Mouse (Mus musculus): ENCODE data around the gene Pam16. TPM values are rescaled to one million over a fixed set of nuclear protein-coding genes. Genes with fewer than 3 reads are reported as not detected.

Pam16 gene
- polyA plus RNA-seq, 1 experiment from 2014 or later = 86.8 TPM

DNA sequence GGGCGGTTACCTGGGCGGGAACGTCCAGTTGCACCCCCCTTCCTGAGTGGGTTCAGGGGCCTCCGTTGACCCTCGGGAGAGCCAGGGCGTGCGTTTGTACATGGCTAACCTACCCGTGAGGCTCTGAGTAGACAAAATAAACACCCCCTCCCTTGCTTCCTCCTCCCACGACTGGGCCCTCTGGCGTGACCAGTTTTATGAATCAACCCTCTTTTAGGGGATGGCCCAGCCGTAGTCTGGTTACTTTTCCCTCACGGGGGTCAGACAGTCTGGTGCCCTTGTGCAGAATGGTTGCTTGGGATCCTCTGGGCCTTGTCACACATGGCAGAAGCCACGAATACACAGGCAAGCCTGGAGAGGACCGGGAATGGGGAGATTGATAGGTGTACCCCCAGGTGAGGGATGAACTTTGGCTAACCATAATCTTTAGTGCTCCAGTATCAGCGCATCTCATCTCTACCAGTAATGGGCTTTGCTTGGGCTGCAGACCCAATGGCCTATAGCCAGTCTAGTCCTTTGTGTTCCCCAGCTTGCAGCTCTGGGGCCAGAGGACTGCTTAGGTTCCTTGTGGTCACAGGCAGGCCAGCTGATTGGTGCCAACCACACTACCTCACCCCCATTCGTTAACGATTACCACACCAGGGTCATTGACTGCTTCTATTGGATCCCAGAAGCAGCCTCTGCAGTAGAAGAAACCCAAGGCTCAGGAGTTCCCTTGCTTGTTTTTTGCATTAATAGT is 15.6 kb upstream of the Pam16 start:
- ATAC-seq = peak; percentile 72
- no peaks in the 10 kb centered on the region for H3K9me3 ChIP-seq (ENCODE audit: control insufficient read depth, low read length)
- H3K4me1 ChIP-seq (ENCODE audit: control insufficient read depth, insufficient read depth, low read length) = peaks cover 43% of the 10 kb centered on the region
- H3K4me2 ChIP-seq (ENCODE audit: low read depth, low read length) = peak overlapping the region; percentile 79
- peak overlapping the region; percentile 89 for H3K9ac ChIP-seq (ENCODE audit: low read depth, low read length)
- peak overlapping the region; percentile 92 for H3K27ac ChIP-seq (ENCODE audit: low read length)
- H3K4me3 ChIP-seq (ENCODE audit: low read length) = peak overlapping the region; percentile 83
- no peaks in the 10 kb centered on the region for H3K36me3 ChIP-seq (ENCODE audit: control insufficient read depth, insufficient read depth, low read length)
- H3K27me3 ChIP-seq (replicated peaks; ENCODE audit: control insufficient read depth, insufficient read depth, low read length) = no peaks in the 10 kb centered on the region
- 2% methylated on average over 17 of the region's 17 CpGs for WGBS

DNA sequence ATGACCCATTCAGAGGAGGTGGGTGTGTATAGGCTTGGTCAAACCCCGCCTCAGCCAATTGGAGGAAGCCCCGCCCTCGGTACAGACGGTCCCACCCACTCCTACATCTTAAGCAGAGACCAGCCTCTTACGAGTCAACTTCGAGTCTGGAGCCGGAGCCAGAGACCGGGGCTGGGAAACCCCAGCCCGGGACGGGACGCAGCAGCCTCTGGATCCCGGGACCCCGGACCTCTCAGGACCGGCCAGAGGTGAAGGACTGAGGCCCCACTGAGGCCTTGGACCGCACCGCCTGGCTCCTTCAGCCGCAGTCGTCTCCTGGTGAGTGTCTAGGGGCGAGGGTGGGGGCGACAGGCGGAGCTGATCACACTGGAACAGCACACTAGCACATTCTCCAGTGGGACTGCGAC is 15.0 kb upstream of the Pam16 start, which contains the start of the genes Vasn and Dnaja3:
Vasn (plus strand) TSS at position 111 of the 407 bp plus-strand sequence.
Dnaja3 (plus strand) TSS at position 159 of the 407 bp plus-strand sequence.
- no peaks in the 10 kb centered on the region for H3K27me3 ChIP-seq (replicated peaks; ENCODE audit: control insufficient read depth, insufficient read depth, low read length)
- peaks cover 43% of the 10 kb centered on the region for H3K4me1 ChIP-seq (ENCODE audit: control insufficient read depth, insufficient read depth, low read length)
- H3K9me3 ChIP-seq (ENCODE audit: control insufficient read depth, low read length) = no peaks in the 10 kb centered on the region
- H3K27ac ChIP-seq (ENCODE audit: low read length) = peak within 1 kb of the TSS; percentile 92
- peak within 1 kb of the TSS; percentile 89 for H3K9ac ChIP-seq (ENCODE audit: low read depth, low read length)
- peak; percentile 92 for ATAC-seq
- under 1% methylated on average over 22 of the region's 22 CpGs for WGBS
- peak within 1 kb of the TSS; percentile 79 for H3K4me2 ChIP-seq (ENCODE audit: low read depth, low read length)
- no peaks in the 10 kb centered on the region for H3K36me3 ChIP-seq (ENCODE audit: control insufficient read depth, insufficient read depth, low read length)
- H3K4me3 ChIP-seq (ENCODE audit: low read length) = peak within 1 kb of the TSS; percentile 83

DNA sequence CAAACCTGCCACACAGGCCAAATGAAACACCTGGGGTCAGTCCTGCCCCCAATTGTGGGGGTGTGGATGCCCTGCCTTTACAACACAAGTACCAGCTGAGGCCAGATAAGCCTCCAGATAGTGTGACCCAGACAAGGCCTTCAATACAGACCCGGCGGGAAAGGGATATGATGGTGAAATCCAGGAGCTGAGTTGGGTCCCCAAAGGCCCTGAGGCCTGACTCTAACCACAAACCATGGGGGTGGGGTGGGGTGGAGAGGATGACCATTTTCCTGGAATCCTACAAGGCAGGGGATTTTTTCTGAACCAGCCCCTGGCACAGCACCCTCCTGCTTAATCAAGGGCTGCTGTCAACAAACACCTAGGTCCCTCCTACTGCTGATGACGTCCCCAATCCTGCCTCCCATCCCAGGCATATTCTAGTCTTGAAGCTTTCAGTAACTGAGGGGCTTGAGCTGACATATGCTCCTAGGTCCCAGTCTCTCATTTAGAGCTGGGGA is 14.2 kb upstream of the Pam16 start:
- no peak for ATAC-seq
- Histone ChIP-seq H3K27ac (ENCODE audit: low read length) (no peak overlapping the region), H3K4me2 (ENCODE audit: low read depth, low read length) (no peak overlapping the region), H3K4me1 (ENCODE audit: control insufficient read depth, insufficient read depth, low read length) (peaks cover 37% of the 10 kb centered on the region), H3K9ac (ENCODE audit: low read depth, low read length) (no peak overlapping the region), H3K4me3 (ENCODE audit: low read length) (no peak overlapping the region), H3K36me3 (ENCODE audit: control insufficient read depth, insufficient read depth, low read length) (no peaks in the 10 kb centered on the region), H3K9me3 (ENCODE audit: control insufficient read depth, low read length) (no peaks in the 10 kb centered on the region), H3K27me3 (replicated peaks; ENCODE audit: control insufficient read depth, insufficient read depth, low read length) (no peaks in the 10 kb centered on the region)
- 85% methylated on average over 3 of the region's 3 CpGs for WGBS

DNA sequence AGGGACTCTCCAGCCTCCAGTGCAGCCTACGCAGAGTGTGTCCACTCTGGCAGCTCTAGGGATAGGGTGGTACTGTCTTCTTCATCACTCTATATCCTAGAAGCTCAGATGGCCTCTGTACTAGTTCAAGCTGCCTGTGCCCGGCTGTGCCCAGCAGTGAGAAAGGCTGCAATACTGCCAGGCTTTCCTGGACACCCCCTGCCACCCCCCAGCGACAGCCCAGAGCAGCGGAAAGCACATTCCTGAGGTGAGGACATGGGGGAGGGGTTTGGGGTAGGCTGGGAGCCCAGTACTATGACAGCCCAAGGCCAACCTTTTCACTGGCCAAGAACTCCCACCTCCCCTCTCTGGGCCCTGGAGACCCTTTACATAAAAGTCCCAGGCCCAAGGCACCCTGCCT is 11.0 kb upstream of the Pam16 start:
- H3K27me3 ChIP-seq (replicated peaks; ENCODE audit: control insufficient read depth, insufficient read depth, low read length) = no peaks in the 10 kb centered on the region
- peaks cover 6% of the 10 kb centered on the region; the same call in 1 of the 2 replicates for H3K36me3 ChIP-seq (ENCODE audit: control insufficient read depth, insufficient read depth, low read length)
- 78% methylated on average over 4 of the region's 4 CpGs for WGBS
- no peak overlapping the region for H3K4me2 ChIP-seq (ENCODE audit: low read depth, low read length)
- ATAC-seq = no peak
- H3K4me1 ChIP-seq (ENCODE audit: control insufficient read depth, insufficient read depth, low read length) = peaks cover 7% of the 10 kb centered on the region
- no peak overlapping the region for H3K9ac ChIP-seq (ENCODE audit: low read depth, low read length)
- no peaks in the 10 kb centered on the region for H3K9me3 ChIP-seq (ENCODE audit: control insufficient read depth, low read length)
- no peak overlapping the region for H3K27ac ChIP-seq (ENCODE audit: low read length)
- no peak overlapping the region for H3K4me3 ChIP-seq (ENCODE audit: low read length)

DNA sequence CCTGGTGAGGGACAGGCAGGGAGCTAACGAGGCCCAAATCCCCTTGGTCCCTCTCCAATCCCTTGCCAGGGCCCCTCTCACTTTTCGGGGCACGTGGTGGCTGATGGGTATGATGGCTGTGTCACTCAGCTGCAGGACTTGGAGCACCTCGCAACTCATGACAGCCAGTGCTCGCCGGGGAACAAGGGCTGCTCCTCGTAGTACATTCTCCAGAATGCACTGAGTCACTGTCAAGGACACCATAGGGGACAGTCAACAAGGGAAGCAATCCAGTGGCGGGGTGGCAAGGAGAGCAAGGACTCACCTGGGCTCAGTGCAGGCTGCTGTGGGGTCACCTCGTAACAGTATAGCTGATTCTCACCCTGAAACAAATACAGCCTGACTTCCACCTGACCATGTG is 9.9 kb upstream of the Pam16 start:
- WGBS = 86% methylated on average over 9 of the region's 9 CpGs
- ATAC-seq = no peak
- Histone ChIP-seq H3K4me1 (ENCODE audit: control insufficient read depth, insufficient read depth, low read length) (peaks cover 6% of the 10 kb centered on the region), H3K4me2 (ENCODE audit: low read depth, low read length) (no peak overlapping the region), H3K9me3 (ENCODE audit: control insufficient read depth, low read length) (no peaks in the 10 kb centered on the region), H3K27me3 (replicated peaks; ENCODE audit: control insufficient read depth, insufficient read depth, low read length) (no peaks in the 10 kb centered on the region), H3K36me3 (ENCODE audit: control insufficient read depth, insufficient read depth, low read length) (peaks cover 6% of the 10 kb centered on the region; the same call in 1 of the 2 replicates), H3K4me3 (ENCODE audit: low read length) (no peak overlapping the region), H3K27ac (ENCODE audit: low read length) (no peak overlapping the region), H3K9ac (ENCODE audit: low read depth, low read length) (no peak overlapping the region)

DNA sequence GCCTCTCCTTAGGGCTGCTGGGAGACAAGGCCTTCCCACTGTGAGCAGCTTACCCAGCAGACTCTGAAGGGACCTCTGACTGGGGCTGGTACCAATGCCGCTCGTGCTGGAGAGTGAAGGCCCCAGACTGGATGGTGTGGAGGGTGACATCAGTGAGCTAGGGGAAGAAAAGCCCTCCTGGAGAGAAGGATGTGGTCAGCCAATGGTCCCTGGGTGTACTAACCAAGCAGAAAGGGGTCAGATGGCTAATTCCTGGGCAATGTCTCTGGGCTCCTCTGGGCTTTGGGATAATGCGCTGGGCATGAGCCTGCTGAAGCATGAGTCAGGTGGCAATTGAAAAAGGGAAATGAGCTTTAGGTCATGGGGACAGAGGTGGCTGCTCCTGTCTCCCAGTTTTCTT is 8.9 kb upstream of the Pam16 start:
- no peak for ATAC-seq
- no peak overlapping the region for H3K4me3 ChIP-seq (ENCODE audit: low read length)
- no peaks in the 10 kb centered on the region for H3K27me3 ChIP-seq (replicated peaks; ENCODE audit: control insufficient read depth, insufficient read depth, low read length)
- H3K27ac ChIP-seq (ENCODE audit: low read length) = no peak overlapping the region
- H3K9ac ChIP-seq (ENCODE audit: low read depth, low read length) = no peak overlapping the region
- no peak overlapping the region for H3K4me2 ChIP-seq (ENCODE audit: low read depth, low read length)
- H3K4me1 ChIP-seq (ENCODE audit: control insufficient read depth, insufficient read depth, low read length) = no peaks in the 10 kb centered on the region
- 93% methylated on average over 3 of the region's 3 CpGs for WGBS
- H3K36me3 ChIP-seq (ENCODE audit: control insufficient read depth, insufficient read depth, low read length) = peaks cover 6% of the 10 kb centered on the region; the same call in 1 of the 2 replicates
- no peaks in the 10 kb centered on the region for H3K9me3 ChIP-seq (ENCODE audit: control insufficient read depth, low read length)

DNA sequence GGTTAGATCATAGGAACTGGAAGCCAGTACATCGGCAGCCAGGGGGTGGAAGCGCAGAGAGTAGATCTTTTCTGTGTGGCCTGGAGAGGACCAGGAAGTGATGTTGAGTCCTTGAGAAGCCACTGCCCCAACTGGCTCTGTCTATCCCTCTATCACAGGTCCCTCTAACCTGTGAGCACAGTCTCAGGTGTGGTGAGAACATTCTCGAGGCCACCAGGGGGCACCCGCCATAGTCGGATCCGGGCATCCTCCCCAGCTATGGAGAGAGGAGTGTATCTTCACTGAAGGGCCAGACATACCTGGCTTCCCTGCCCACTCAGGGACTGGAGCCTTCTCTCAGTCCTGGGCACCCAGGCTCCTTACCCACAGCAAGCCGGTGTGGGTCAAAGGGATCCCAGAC is 7.3 kb upstream of the Pam16 start:
- 33% methylated on average over 7 of the region's 7 CpGs for WGBS
- no peaks in the 10 kb centered on the region for H3K9me3 ChIP-seq (ENCODE audit: control insufficient read depth, low read length)
- no peaks in the 10 kb centered on the region for H3K4me1 ChIP-seq (ENCODE audit: control insufficient read depth, insufficient read depth, low read length)
- peaks cover 9% of the 10 kb centered on the region; the same call in 1 of the 2 replicates for H3K36me3 ChIP-seq (ENCODE audit: control insufficient read depth, insufficient read depth, low read length)
- peak; percentile 43 for ATAC-seq
- H3K27ac ChIP-seq (ENCODE audit: low read length) = no peak overlapping the region
- no peak overlapping the region for H3K4me2 ChIP-seq (ENCODE audit: low read depth, low read length)
- no peaks in the 10 kb centered on the region for H3K27me3 ChIP-seq (replicated peaks; ENCODE audit: control insufficient read depth, insufficient read depth, low read length)
- H3K9ac ChIP-seq (ENCODE audit: low read depth, low read length) = no peak overlapping the region
- H3K4me3 ChIP-seq (ENCODE audit: low read length) = no peak overlapping the region

DNA sequence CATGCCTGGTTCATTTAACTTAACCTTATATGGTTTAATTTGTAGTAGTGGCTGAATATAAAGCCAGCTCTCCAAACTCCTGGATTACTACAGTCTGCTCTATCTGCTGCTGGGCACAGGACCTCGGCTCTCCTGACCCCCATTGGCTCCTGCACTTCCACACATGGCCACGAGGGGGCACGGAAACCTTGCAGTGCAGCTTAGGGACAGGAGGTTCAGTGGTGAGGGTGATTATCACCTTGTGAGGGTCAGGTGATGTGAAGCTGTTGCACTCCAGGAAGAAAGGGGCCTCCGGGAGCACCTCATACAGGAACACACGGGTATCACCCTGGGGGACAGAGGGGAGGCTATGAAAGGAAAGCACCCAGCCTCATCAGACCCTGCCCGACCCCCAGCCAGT is 5.2 kb upstream of the Pam16 start:
- Histone ChIP-seq H3K4me2 (ENCODE audit: low read depth, low read length) (no peak overlapping the region), H3K4me1 (ENCODE audit: control insufficient read depth, insufficient read depth, low read length) (no peaks in the 10 kb centered on the region), H3K27ac (ENCODE audit: low read length) (no peak overlapping the region), H3K27me3 (replicated peaks; ENCODE audit: control insufficient read depth, insufficient read depth, low read length) (no peaks in the 10 kb centered on the region), H3K9ac (ENCODE audit: low read depth, low read length) (no peak overlapping the region), H3K9me3 (ENCODE audit: control insufficient read depth, low read length) (no peaks in the 10 kb centered on the region), H3K36me3 (ENCODE audit: control insufficient read depth, insufficient read depth, low read length) (peaks cover 9% of the 10 kb centered on the region; the same call in 1 of the 2 replicates), H3K4me3 (ENCODE audit: low read length) (no peak overlapping the region)
- peak; percentile 55 for ATAC-seq
- WGBS = 26% methylated on average over 6 of the region's 6 CpGs

DNA sequence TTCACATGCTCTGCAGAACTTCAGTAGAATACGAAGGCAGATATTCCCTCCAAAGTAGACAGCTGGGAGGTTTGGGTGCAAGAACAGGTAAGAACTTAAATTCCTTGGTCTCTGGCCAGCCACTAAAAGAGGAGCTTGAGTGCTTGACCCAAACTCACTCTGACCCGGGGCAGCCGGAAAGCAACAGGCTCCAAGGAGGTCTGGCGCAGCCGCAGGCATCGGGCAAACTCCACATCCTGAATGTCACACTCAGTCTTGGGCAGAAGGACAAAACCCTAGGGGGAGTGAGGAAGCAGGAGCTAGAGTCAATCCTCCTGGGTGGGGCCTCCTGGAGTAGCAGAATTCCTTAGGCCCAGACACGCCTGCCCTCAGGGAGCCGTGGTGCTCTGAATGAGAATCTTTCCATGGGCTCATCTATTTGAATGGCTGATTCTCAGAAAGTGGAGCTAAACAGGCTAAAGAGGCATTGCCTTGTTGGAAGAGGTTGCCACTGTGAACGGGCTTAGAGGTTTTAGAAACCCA is 4.2 kb upstream of the Pam16 start:
- ATAC-seq = no peak
- WGBS = 90% methylated on average over 9 of the region's 9 CpGs
- Histone ChIP-seq H3K27me3 (replicated peaks; ENCODE audit: control insufficient read depth, insufficient read depth, low read length) (no peaks in the 10 kb centered on the region), H3K27ac (ENCODE audit: low read length) (no peak overlapping the region), H3K9me3 (ENCODE audit: control insufficient read depth, low read length) (no peaks in the 10 kb centered on the region), H3K9ac (ENCODE audit: low read depth, low read length) (no peak overlapping the region), H3K36me3 (ENCODE audit: control insufficient read depth, insufficient read depth, low read length) (peaks cover 9% of the 10 kb centered on the region; the same call in 1 of the 2 replicates), H3K4me2 (ENCODE audit: low read depth, low read length) (no peak overlapping the region), H3K4me3 (ENCODE audit: low read length) (no peak overlapping the region), H3K4me1 (ENCODE audit: control insufficient read depth, insufficient read depth, low read length) (peaks cover under 1% of the 10 kb centered on the region; the same call in 1 of the 2 replicates)

Data from intestine, embryonic 16.5 days (tissue).